Mouse (Mus musculus) cerebellum, adult 11-12 months (tissue): Measurements from ENCODE around the gene Gm11172.
A peak's percentile ranks its signal among the peaks of the same experiment; 100 is the strongest.
"Not testable (repeated sequence)": the region's sequence is repeated elsewhere in the genome, so short reads cannot be mapped to it uniquely, and the experiment has no call there.

ENCODE experiments used
- DNase-seq: peaks from one replicate; pipeline ENCODE4 v3.0.0; 2022

Gm11172 gene

GRCm38 (mm10) chr16:10786288-10786687, 26.4 kb upstream of the Gm11172 start:
- peak; percentile 83 for DNase-seq

GRCm38 (mm10) chr16:10786782-10787547, 25.8 kb upstream of the Gm11172 start:
- DNase-seq = peak; percentile 41

GRCm38 (mm10) chr16:10787548-10788058, 25.1 kb upstream of the Gm11172 start:
- DNase-seq = no peak

DNA sequence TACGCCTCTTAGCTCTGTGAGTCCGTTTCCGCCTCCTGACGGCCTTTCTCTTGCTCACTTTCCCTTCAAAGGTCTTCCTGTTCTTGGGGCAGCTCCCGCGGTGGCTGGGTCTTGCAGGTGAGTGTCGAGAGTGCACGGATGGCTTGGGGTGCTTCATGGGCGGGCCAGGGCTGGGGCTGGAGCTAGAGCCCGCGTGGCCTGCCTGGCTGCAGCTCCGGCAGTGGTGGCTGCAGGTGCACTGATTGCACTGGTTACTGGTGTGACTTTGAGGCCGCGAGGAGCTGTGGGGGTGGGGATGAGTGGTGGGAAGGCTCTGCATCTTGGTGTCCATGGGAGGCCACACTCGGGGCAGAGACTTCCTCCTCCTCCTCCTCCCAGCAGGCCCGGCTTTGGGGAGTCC, 24.4 kb upstream of the Gm11172 start, which contains the start of gene Tnp2:
Gene Tnp2, minus strand, starts transcription at position 390 of the 400 bp plus-strand sequence.
- peak; percentile 30 for DNase-seq

GRCm38 (mm10) chr16:10788866-10789265, 23.8 kb upstream of the Gm11172 start:
- DNase-seq = no peak

DNA sequence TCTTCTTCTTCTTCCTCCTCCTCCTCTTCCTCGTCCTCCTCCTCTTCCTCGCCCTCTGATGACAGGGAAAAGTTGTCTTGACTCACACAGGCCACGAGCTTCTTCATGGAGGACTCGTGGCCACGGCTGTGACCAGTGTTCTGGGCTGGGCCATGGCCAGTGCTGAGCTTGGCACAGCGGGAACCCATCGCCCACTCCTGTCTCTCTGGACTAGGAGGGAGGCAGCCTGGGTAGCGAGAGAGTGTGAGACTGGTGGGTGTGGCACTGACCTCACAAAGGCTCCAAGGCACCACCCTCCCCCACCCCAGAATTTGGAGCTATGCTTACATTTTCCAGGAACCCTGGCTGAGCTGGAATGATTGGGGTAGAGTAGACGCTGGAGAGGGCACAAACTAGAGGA, 22.0 kb upstream of the Gm11172 start, which contains the start of gene Prm3:
Gene Prm3, minus strand, starts transcription at position 213 of the 400 bp plus-strand sequence.
- DNase-seq = no peak

DNA sequence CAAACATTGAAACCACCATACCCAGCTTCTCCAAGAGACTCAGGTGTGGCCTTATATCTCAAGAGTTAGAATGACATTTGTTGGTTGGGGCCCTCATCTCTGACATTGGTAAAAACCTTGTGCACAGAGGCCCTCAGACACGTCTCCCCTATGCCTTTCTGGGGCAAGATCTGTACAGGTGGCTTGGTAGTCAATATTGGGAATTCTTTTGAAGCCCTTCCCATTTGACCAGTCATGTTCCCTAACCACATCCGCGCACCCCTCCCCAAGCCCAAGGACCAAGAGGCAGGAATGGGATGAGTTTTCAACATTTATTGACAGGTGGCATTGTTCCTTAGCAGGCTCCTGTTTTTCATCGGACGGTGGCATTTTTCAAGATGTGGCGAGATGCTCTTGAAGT, 16.7 kb upstream of the Gm11172 start, which contains the start of gene Prm2:
Gene Prm2, minus strand, starts transcription at position 101 of the 400 bp plus-strand sequence.
- DNase-seq = no peak

DNA sequence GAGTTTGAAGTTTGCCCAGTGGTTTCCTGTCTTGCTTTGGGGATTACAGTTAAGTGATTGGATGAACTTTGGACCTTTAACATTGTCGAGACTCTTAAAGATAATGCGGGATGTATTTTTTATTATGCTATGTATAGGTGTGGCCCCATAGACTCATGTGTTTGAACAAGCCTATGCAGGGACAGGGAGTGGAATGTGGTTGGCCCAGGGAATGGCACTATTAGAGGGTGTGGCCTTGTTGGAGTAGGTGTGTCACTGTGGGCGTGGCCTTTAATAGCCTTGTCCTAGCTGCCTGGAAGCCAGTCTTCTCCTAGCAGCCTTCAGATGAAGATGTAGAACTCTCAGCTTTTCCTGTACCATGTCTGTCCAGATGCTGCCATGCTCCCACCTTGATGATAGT, 10.3 kb upstream of the Gm11172 start:
- DNase-seq = not testable (repeated sequence)

DNA sequence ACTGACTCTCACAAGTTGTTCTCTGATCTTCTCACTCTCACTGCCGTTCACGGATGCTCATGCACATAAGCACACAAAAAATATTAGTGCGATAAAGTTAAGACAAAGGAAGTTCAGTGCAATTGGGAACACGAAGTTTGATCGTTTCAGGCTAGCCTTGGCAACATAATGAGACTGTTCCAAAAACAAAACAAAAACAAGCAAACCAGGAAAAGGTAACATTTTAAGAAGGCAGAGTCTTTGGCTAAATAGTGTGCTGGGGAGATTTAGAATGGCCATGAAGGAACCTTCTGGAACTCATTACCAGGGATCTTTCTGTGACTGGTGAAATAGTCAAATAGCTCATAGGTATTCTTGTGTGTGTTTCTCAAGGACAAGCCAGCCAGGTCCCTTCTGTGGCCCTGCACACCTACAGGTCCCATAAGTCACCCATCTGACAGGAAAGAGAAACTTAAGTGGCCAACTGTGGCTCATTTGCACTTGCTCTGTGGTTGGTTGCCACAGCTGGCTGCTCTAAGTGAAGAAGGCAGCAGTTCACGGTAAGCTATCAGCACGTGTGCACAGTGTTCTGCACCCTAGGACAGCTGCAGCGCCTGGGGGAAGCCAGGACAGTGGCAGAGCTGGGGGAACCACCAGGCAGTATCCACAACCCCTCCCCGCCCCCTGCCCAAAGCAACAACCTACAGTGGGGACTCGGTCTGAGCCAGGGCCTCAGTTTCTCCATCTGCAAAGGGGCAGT, 6.8 kb upstream of the Gm11172 start, which contains the start of gene Prm1:
Gene Prm1, minus strand, starts transcription at position 51 of the 739 bp plus-strand sequence.
- no peak for DNase-seq

GRCm38 (mm10) chr16:10810376-10810775, 2.3 kb upstream of the Gm11172 start:
- DNase-seq = peak; percentile 15

GRCm38 (mm10) chr16:10813726-10814125, 1.0 kb downstream of the Gm11172 start:
- no peak for DNase-seq

DNA sequence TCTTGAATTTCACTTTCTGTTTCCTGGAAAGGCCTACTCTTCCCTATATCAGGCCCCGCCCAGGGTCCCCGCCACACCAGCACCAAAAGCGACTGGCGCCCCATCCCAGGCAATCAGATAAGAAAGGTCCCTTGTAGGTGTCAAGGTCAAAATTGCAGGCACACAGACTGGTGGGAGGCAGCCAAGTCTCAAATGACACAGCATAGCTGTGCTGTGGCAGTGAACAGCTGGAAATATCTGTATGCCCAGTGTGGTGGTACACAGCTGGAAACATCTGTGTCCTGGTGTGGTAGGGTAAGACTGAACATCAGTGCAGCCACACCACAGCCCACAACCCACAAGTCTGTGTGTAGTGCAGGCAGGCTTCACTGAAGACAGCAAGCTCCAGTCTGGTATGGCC, 2.1 kb downstream of the Gm11172 start:
- DNase-seq = no peak

- no peak for DNase-seq
Measured at GRCm38 (mm10) chr16:10818579-10819135, 5.9 kb downstream of the Gm11172 start.

DNA sequence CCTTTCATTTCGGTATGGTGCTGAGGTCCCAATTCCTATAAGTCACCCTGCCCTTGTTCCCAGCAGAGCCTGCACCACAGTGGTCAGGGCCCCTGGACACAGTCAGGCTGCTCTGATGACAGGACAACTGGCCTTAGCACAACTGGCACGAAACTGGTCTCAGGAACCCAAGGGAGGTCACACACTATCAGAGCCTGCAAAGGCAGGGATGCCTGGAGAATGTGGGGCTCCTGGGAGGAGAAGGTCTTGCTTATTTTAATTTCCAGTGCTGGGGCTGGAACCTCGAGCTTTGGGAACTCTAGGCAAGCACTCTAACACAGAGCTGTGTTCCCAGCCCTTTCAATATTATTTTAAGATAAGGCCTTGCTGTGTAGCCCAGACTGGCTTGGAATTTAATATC, 7.3 kb downstream of the Gm11172 start:
- no peak for DNase-seq

DNA sequence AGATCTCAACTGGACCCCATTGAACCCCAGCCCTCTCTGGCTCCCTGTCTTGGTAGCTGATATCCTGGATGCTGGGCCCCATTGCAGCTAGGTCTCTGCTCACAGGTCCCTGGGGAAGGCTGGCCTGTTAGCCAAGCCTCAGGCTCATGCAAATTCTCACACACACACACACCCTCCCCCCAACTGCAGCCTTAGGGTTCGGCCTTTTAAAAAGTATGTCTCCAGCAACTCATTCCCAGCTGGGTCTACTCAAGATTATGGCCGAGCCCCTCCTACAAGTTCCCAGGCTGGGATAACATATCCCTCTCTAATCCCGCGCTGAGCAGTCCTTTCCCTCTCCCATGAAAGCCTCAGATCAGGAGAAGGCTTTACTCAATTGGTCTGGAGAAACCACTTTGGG, 8.7 kb downstream of the Gm11172 start:
- no peak for DNase-seq

- no peak for DNase-seq
Measured at GRCm38 (mm10) chr16:10824536-10824935, 11.8 kb downstream of the Gm11172 start.

DNA sequence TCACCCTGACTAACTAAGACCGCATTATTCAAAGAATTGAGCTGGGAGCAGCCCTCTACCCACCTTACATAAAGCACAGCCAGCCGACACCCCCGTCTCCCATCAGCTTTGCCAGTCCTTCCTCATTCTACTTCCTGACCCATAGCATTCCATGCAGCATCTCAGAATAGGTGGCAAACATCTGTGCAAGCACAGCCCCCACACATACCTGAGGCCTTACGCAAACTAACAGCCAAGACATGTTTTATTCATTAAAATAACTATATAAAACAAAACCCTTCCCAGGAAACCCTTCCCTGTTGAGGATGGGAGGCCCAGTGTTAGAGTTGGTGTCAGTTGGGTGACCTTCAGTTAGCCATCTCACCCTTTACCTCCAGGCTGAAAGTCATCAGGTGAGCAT, 13.1 kb downstream of the Gm11172 start:
- no peak for DNase-seq

DNA sequence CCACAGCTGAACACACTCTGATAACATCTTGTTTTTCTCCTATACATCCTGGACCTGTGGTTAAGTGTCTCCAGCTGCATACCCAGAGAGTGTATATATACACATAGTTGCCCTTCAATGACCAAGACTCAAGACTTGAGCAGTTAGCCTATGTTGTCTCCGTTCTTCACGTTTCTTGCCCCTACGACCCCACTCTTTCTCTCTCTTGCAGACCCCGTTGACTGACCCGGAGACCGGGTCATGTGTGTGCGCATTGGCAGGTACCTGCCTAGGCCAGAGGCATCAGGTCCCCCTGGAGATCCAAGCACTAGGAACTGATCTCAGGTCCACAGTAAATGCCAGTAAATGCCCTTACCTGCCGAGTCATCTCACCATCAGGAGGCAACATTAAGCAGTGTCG, 14.6 kb downstream of the Gm11172 start:
- no peak for DNase-seq

DNA sequence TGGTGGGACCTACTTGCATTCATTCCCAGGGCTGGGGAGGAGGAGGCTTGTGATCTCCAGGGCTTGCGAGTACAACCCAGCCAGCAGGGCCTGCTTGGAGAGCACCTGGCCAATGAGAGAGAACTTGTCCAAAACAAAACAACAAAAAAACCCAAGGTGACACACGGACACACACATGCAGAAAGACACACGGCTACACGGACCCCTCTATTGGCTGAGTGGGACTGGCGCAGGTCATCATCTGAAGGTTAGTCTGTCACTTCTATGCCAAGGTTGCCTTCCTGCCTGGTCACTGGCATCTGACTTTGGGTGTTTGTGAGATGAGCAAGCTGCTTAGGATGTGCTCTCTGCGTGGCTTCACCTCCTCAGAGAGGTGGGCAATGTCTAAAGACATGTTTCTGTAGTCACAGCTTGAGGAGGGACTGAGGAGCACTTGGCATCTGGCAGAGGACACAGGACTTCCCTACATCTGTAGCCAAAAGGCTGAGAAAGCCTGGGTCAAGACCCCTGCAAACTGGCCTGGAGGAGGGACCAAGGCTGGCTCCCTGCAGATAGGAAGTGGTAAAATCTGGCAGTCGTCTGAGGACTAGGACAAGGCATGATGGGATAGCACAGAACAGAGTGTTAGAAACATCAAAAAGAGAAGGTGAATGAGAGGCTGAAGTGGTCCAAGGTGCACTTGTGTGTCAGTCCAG, 15.2 kb downstream of the Gm11172 start:
- DNase-seq = no peak

- DNase-seq = no peak
Measured at GRCm38 (mm10) chr16:10828461-10828805, 15.7 kb downstream of the Gm11172 start.

- DNase-seq = no peak
Measured at GRCm38 (mm10) chr16:10834542-10834910, 21.8 kb downstream of the Gm11172 start.

DNA sequence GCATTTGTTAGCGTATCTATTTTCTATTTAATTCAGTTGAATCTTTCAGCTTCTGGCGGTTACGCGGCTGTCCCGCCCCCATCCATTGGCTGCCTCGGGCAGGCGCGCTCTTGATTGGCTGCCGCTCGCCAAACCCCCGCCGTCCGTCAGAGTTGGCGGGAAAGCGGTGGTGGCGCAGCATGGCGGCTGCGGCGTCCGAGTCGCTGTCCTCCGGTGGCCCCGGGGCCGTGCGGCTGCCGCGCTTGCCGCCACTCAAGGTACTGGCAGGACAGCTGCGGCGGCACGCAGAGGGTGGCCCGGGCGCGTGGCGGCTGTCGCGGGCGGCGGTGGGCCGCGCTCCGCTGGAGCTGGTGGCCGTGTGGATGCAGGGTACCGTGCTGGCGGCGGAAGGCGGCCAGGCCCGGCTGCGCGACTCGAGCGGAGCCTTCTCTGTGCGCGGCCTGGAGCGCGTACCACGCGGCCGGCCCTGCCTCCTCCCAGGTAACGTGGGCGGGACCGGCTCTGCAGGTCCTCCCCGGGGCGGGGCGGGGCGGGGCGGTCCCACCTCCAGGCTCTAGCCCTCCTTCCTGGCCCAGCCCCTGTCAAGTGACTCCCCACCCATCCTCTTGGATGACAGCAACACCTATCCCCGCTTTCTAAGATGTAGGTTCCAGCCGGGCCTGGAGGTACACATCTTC, 22.3 kb downstream of the Gm11172 start, which contains the start of gene Rmi2:
Gene Rmi2, plus strand, starts transcription at position 149 of the 677 bp plus-strand sequence.
- DNase-seq = peak; percentile 85
